25 mouse cellular contexts compared by ENCODE assay signal in genomic region chr9:44589095-44589494, GRCm38 (mm10). TPM values are rescaled to one million over a fixed set of nuclear protein-coding genes. Genes with fewer than 3 reads are reported as not detected.
DNase-seq lines count a peak whose midpoint lies in the region; ATAC-seq and TF ChIP-seq lines count a peak whose summit lies in the region.
"Had no signal": no experiment of that assay in that cellular context is flagged by ENCODE, and none has a peak within 500 bp of the region (broad histone marks: within the 10 kb centered on the region; RNA-seq: fewer than 3 reads in every experiment).

No protein-coding gene starts in this region.

- H3K27ac ChIP-seq in hindbrain, postnatal 0 days: no peak overlapping the region
- no peak overlapping the region for H3K27ac ChIP-seq in hindbrain, embryonic 12.5 days
- no peak overlapping the region for H3K27ac ChIP-seq in ES-E14 (ENCODE audit: insufficient read depth, low read depth, low read length, poor library complexity, severe bottlenecking)
- H3K27ac ChIP-seq in small intestine, adult 2 months (ENCODE audit: insufficient read depth, low read depth, low read length): 0 out of 2 replicates have a peak overlapping the region, but pooled peaks have one; percentile 7
- H3K27ac ChIP-seq: forebrain, embryonic 10.5 days; forebrain, embryonic 13.5 days; hindbrain, embryonic 13.5 days had no signal

- in situ Hi-C loops in ES-E14 (cut with MboI; ENCODE audit: low sequenced_read_pairs in 2 of 2, unreplicated experiment in 2 of 2): no loop called here

- no peak overlapping the region for H3K4me3 ChIP-seq in hindbrain, postnatal 0 days (ENCODE audit: low read length)
- no peak overlapping the region for H3K4me3 ChIP-seq in hindbrain, embryonic 12.5 days
- H3K4me3 ChIP-seq in ES-E14 (ENCODE audit: insufficient read depth in 1 of 2, low read depth in 1 of 2, low read length in 2 of 2, poor library complexity in 1 of 2, severe bottlenecking in 1 of 2): no peak overlapping the region
- H3K4me3 ChIP-seq in small intestine, adult 2 months (ENCODE audit: low read depth, low read length): no peak overlapping the region
- H3K4me3 ChIP-seq: forebrain, embryonic 10.5 days; forebrain, embryonic 13.5 days; hindbrain, embryonic 13.5 days had no signal

- TF ChIP-seq CTCF in hindbrain, postnatal 0 days (IDR thresholded peaks at IDR 0.05; ENCODE audit: low read depth): no peak
- no peak for TF ChIP-seq CTCF in small intestine, adult 2 months (IDR thresholded peaks at IDR 0.05; ENCODE audit: extremely low read depth, insufficient read length, insufficient replicate concordance, low read depth, low read length)

- H3K4me1 ChIP-seq in hindbrain, postnatal 0 days (ENCODE audit: insufficient read depth, low read length): no peaks in the 10 kb centered on the region; the same call in 1 of the 2 replicates
- no peaks in the 10 kb centered on the region for H3K4me1 ChIP-seq in hindbrain, embryonic 12.5 days
- peaks cover 8 to 15% of the 10 kb centered on the region in 2 experiments; a peak in 3 of 4 replicates for H3K4me1 ChIP-seq in ES-E14 (ENCODE audit: control insufficient read depth in 2 of 2, insufficient read depth in 2 of 2, low read length in 2 of 2, poor library complexity in 1 of 2)
- peaks cover 3% of the 10 kb centered on the region; the same call in 1 of the 2 replicates for H3K4me1 ChIP-seq in small intestine, adult 2 months (ENCODE audit: control insufficient read depth, insufficient read depth, insufficient read length, low read length)
- H3K4me1 ChIP-seq: forebrain, embryonic 13.5 days; hindbrain, embryonic 13.5 days had no signal

- no peaks in the 10 kb centered on the region for H3K27me3 ChIP-seq in hindbrain, postnatal 0 days (ENCODE audit: insufficient read depth, low read length)
- H3K27me3 ChIP-seq in hindbrain, embryonic 12.5 days: no peaks in the 10 kb centered on the region
- no peaks in the 10 kb centered on the region for H3K27me3 ChIP-seq in small intestine, adult 2 months (ENCODE audit: control insufficient read depth, insufficient read depth, low read length)
- H3K27me3 ChIP-seq: forebrain, embryonic 13.5 days; hindbrain, embryonic 13.5 days had no signal

- no peak overlapping the region for H3K9ac ChIP-seq in hindbrain, postnatal 0 days (replicated peaks; ENCODE audit: low read length)
- H3K9ac ChIP-seq in hindbrain, embryonic 12.5 days: no peak overlapping the region
- no peak overlapping the region for H3K9ac ChIP-seq in ES-E14 (ENCODE audit: insufficient read depth, low read depth, low read length, poor library complexity, severe bottlenecking)
- H3K9ac ChIP-seq: forebrain, embryonic 13.5 days; hindbrain, embryonic 13.5 days had no signal

- no peaks in the 10 kb centered on the region for H3K36me3 ChIP-seq in hindbrain, postnatal 0 days (ENCODE audit: insufficient read depth, low read length)
- no peaks in the 10 kb centered on the region for H3K36me3 ChIP-seq in hindbrain, embryonic 12.5 days
- H3K36me3 ChIP-seq in ES-E14 (ENCODE audit: control insufficient read depth, insufficient read depth, low read length, poor library complexity, severe bottlenecking): no peaks in the 10 kb centered on the region
- no peaks in the 10 kb centered on the region for H3K36me3 ChIP-seq in small intestine, adult 2 months (ENCODE audit: control insufficient read depth, insufficient read depth, low read length)
- H3K36me3 ChIP-seq: forebrain, embryonic 10.5 days; hindbrain, embryonic 13.5 days had no signal

- no peak for TF ChIP-seq POLR2A in small intestine, adult 2 months (IDR thresholded peaks at IDR 0.05; ENCODE audit: low read depth, low read length)

- H3K4me2 ChIP-seq in hindbrain, postnatal 0 days (ENCODE audit: low read depth, low read length): no peak overlapping the region
- no peak overlapping the region for H3K4me2 ChIP-seq in hindbrain, embryonic 12.5 days (replicated peaks)
- H3K4me2 ChIP-seq: forebrain, embryonic 13.5 days; heart, embryonic 11.5 days; hindbrain, embryonic 13.5 days had no signal

- ATAC-seq in hindbrain, postnatal 0 days: peak; percentile 64
- no peak for ATAC-seq in hindbrain, embryonic 12.5 days (ENCODE audit: low FRiP score)
- ATAC-seq: forebrain, embryonic 13.5 days; forebrain, embryonic 16.5 days; hindbrain, embryonic 16.5 days; inflammation-experienced regulatory T-cells, adult 6 months; intestine, embryonic 16.5 days had no signal

- no peaks in the 10 kb centered on the region for H3K9me3 ChIP-seq in hindbrain, postnatal 0 days (ENCODE audit: low read length)
- no peaks in the 10 kb centered on the region for H3K9me3 ChIP-seq in hindbrain, embryonic 12.5 days (replicated peaks)
- H3K9me3 ChIP-seq in ES-E14 (ENCODE audit: control insufficient read depth, insufficient read depth, low read depth, low read length): no peaks in the 10 kb centered on the region
- H3K9me3 ChIP-seq: hindbrain, embryonic 13.5 days had no signal

- no peak for DNase-seq in hindbrain, postnatal 0 days (ENCODE audit: low spot score)
- no peak for DNase-seq in ES-E14 (ENCODE audit: low read depth, low spot score)
- no peak for DNase-seq in urinary bladder, postnatal 36 days (ENCODE audit: low spot score in 2 of 2)
- no peak for DNase-seq in layer of hippocampus, postnatal 36 days
- DNase-seq: adrenal gland, adult 2 months; adrenal gland, postnatal 14 days; cerebellum, adult 11-12 months; cerebellum, adult 8-10 months; cerebellum, postnatal 10 days; cerebellum, postnatal 36 days; gastrocnemius, postnatal 14 days; heart, adult 11 months had no signal

TF ChIP-seq in ES-E14, 5 proteins besides CTCF, POLR2A, EP300 and RAD21:
- no peak for TF ChIP-seq HCFC1 (IDR thresholded peaks at IDR 0.05; ENCODE audit: borderline replicate concordance, insufficient read depth, low read length)
- 0 out of 2 replicates have a peak, but pooled peaks have one; percentile 16 for TF ChIP-seq ZNF384 (IDR thresholded peaks at IDR 0.05; ENCODE audit: low read depth, low read length)

RNA-seq across cellular contexts. Expression of gene Ddx6, which starts 15.6 kb away (rescaled TPM):
- 52.9 and 56.2 TPM in 2 replicates for total RNA-seq in hindbrain, postnatal 0 days (2014; rRNA removed)
- 22.3 and 22.7 TPM in 2 replicates for polyA plus RNA-seq in hindbrain, postnatal 0 days (2015; fragmentation: Nextera tagmentation; extraction: Ambion mirVana)
- polyA plus RNA-seq in hindbrain, embryonic 12.5 days (2016; fragmentation: Nextera tagmentation; extraction: Ambion mirVana): 25.9 and 26.8 TPM in 2 replicates
- total RNA-seq in ES-E14 (2012; rRNA removed): 34.9 and 52.7 TPM in 2 replicates
- polyA plus RNA-seq in small intestine, adult 2 months (2012; rRNA removed): 5.1 and 9.6 TPM in 2 replicates
- total RNA-seq in layer of hippocampus, postnatal 36 days (2021): 100 to 1,000 TPM; 133 to 134 TPM

RNA-seq across cellular contexts. Expression of gene Cxcr5, which starts 27.4 kb away (rescaled TPM):
- not detected in 2 replicates for total RNA-seq in hindbrain, postnatal 0 days (2014; rRNA removed)
- polyA plus RNA-seq in hindbrain, postnatal 0 days (2015; fragmentation: Nextera tagmentation; extraction: Ambion mirVana): not detected in 2 replicates
- polyA plus RNA-seq in hindbrain, embryonic 12.5 days (2016; fragmentation: Nextera tagmentation; extraction: Ambion mirVana): not detected in 2 replicates
- total RNA-seq in ES-E14 (2012; rRNA removed): 0.21 and 0.31 TPM in 2 replicates
- 2.0 and 5.7 TPM in 2 replicates for polyA plus RNA-seq in small intestine, adult 2 months (2012; rRNA removed)
- total RNA-seq in layer of hippocampus, postnatal 36 days (2021): not detected
- total RNA-seq: gastrocnemius, adult 18-20 months; gastrocnemius, postnatal 14 days had no signal
- polyA plus RNA-seq: forebrain, embryonic 13.5 days; forebrain, embryonic 16.5 days; heart, embryonic 14.5 days; heart, postnatal 0 days; hindbrain, embryonic 16.5 days had no signal
